Mouse (Mus musculus): ENCODE measurements at regions not wholly inside any gene's neighbourhood (a gene's known extent, or its start where the extent isn't known, plus 50 kb on each side); places are given as distances from the start of the nearest gene placed in this dataset.
A peak's percentile ranks its signal among the peaks of the same experiment; 100 is the strongest.

- no peak for DNase-seq (ENCODE audit: low read depth, low spot score)
Measured at GRCm38 (mm10) chr14:105841888-105842287, 54.7 kb downstream of the Spry2 start.

GRCm38 (mm10) chr14:105837533-105837932 is 59.1 kb downstream of the Spry2 start:
- DNase-seq (ENCODE audit: low read depth, low spot score): peak; percentile 31

GRCm38 (mm10) chr14:105830701-105831100 is 65.9 kb downstream of the Spry2 start:
- DNase-seq (ENCODE audit: low read depth, low spot score): no peak

- no peak for DNase-seq (ENCODE audit: low read depth, low spot score)
Measured at GRCm38 (mm10) chr14:105830301-105830700, 66.3 kb downstream of the Spry2 start.

- DNase-seq (ENCODE audit: low read depth, low spot score): no peak
Measured at GRCm38 (mm10) chr14:105823129-105823528, 73.5 kb downstream of the Spry2 start.

GRCm38 (mm10) chr14:105822653-105823052 is 74.0 kb downstream of the Spry2 start:
- DNase-seq (ENCODE audit: low read depth, low spot score): no peak

GRCm38 (mm10) chr14:105819534-105819933 is 77.1 kb downstream of the Spry2 start:
- peak; percentile 27 for DNase-seq (ENCODE audit: low read depth, low spot score)

- no peak for DNase-seq (ENCODE audit: low read depth, low spot score)
Measured at GRCm38 (mm10) chr14:105818841-105819240, 77.8 kb downstream of the Spry2 start.

- no peak for DNase-seq (ENCODE audit: low read depth, low spot score)
Measured at GRCm38 (mm10) chr14:105817481-105817880, 79.1 kb downstream of the Spry2 start.

- no peak for DNase-seq (ENCODE audit: low read depth, low spot score)
Measured at GRCm38 (mm10) chr14:105815827-105816226, 80.8 kb downstream of the Spry2 start.

- DNase-seq (ENCODE audit: low read depth, low spot score): no peak
Measured at GRCm38 (mm10) chr14:105815281-105815680, 81.3 kb downstream of the Spry2 start.

- DNase-seq (ENCODE audit: low read depth, low spot score): no peak
Measured at GRCm38 (mm10) chr14:105813661-105814060, 83.0 kb downstream of the Spry2 start.

GRCm38 (mm10) chr14:105813097-105813496 is 83.5 kb downstream of the Spry2 start:
- no peak for DNase-seq (ENCODE audit: low read depth, low spot score)

- no peak for DNase-seq (ENCODE audit: low read depth, low spot score)
Measured at GRCm38 (mm10) chr14:105805762-105806161, 90.9 kb downstream of the Spry2 start.

- no peak for DNase-seq (ENCODE audit: low read depth, low spot score)
Measured at GRCm38 (mm10) chr14:105805362-105805761, 91.3 kb downstream of the Spry2 start.

GRCm38 (mm10) chr14:105804761-105805160 is 91.9 kb downstream of the Spry2 start:
- DNase-seq (ENCODE audit: low read depth, low spot score): no peak

- no peak for DNase-seq (ENCODE audit: low read depth, low spot score)
Measured at GRCm38 (mm10) chr14:105803281-105803680, 93.3 kb downstream of the Spry2 start.

- no peak for DNase-seq (ENCODE audit: low read depth, low spot score)
Measured at GRCm38 (mm10) chr14:105802529-105803280, 93.9 kb downstream of the Spry2 start.

GRCm38 (mm10) chr14:105800142-105800925 is 96.3 kb downstream of the Spry2 start:
- DNase-seq (ENCODE audit: low read depth, low spot score): no peak

- DNase-seq (ENCODE audit: low read depth, low spot score): no peak
Measured at GRCm38 (mm10) chr14:105799401-105799861, 97.2 kb downstream of the Spry2 start.

- DNase-seq (ENCODE audit: low read depth, low spot score): no peak
Measured at GRCm38 (mm10) chr14:105793010-105793702, 103.5 kb downstream of the Spry2 start.

GRCm38 (mm10) chr14:105790441-105790840 is 106.2 kb downstream of the Spry2 start:
- no peak for DNase-seq (ENCODE audit: low read depth, low spot score)

Measured in A20 (cell line).